Mouse (Mus musculus) cerebellum, adult 2 months (tissue): Measurements from ENCODE around the gene 4931440F15Rik. TPM values are rescaled to one million over a fixed set of nuclear protein-coding genes. Genes with fewer than 3 reads are reported as not detected.
"Not testable (repeated sequence)": the region's sequence is repeated elsewhere in the genome, so short reads cannot be mapped to it uniquely, and the experiment has no call there.

Experiments
- DNase-seq, 2 experiments: peaks; one replicate each; pipeline ENCODE4 v3.0.0; 2021
- H3K27ac ChIP-seq: fragments of 200-500 bp; 2 replicates; pipeline ENCODE4 v1.5.1; 2012; ENCODE audit warnings: low read length, control low read depth, inconsistent platforms; ENCODE audit not compliant: insufficient read depth
- H3K27me3 ChIP-seq: fragments of 200-500 bp; 2 replicates; pipeline ENCODE4 v1.6.1; 2012; ENCODE audit warnings: inconsistent platforms, mild to moderate bottlenecking, low read length, moderate library complexity; ENCODE audit not compliant: control insufficient read depth, insufficient read depth
- H3K4me1 ChIP-seq: fragments of 200-500 bp; 2 replicates; pipeline ENCODE4 v1.6.1; 2011; ENCODE audit warnings: low read length; ENCODE audit not compliant: control insufficient read depth, insufficient read depth
- H3K4me3 ChIP-seq: fragments of 200-500 bp; replicated peaks from 2 replicates; pipeline ENCODE3; 2011; ENCODE audit warnings: mild to moderate bottlenecking, low read depth, low read length, control low read depth; ENCODE audit not compliant: insufficient read depth
- CTCF ChIP-seq: fragments of 200-500 bp; IDR thresholded peaks from 2 replicates; pipeline ENCODE4 v1.5.1; 2011; ENCODE audit warnings: low read depth, mild to moderate bottlenecking, control low read depth, low read length, moderate library complexity, borderline replicate concordance; ENCODE audit not compliant: insufficient read depth
- POLR2A ChIP-seq: fragments of 200-500 bp; IDR thresholded peaks from 2 replicates; pipeline ENCODE4 v1.6.1; 2011; ENCODE audit warnings: low read length, control low read depth, borderline replicate concordance; ENCODE audit not compliant: insufficient read depth
- WGBS: fragments of 180-500 bp; shearing (Covaris S2); methylation state at CpG from one replicate; pipeline ENCODE4 v1.1.7; 2018; 5-methylcytosine and 5-hydroxymethylcytosine counted together
- polyA plus RNA-seq: library from polyadenylated mRNA; depleted of rRNA; stranded (reverse); fragments of >200 nt; gene quantifications from 2 replicates; pipeline ENCODE4 v1.2.3, GENCODE M21; 2012

The 4931440F15Rik gene
- polyA plus RNA-seq, 1 experiment = 0.67 TPM

DNA sequence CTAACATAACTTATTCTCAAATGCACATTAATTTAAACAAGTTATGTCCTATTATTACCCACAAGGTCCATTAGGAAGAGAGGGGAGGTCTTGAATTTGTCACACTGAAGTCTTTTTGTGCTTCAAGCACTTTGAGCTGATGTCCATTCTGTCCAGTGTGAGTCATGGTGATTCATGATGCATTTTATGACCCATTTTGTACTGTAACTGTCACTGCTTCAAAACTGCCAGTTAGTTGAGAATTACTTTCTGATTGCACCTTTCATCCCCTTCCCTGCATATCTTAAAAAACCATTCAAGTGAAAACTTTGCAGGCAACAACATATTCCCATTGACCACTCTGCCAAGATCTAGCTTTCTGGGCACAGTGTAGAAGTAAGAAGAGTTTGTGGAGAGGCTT lies 11.6 kb upstream of the 4931440F15Rik start:
- H3K4me1 ChIP-seq = peaks cover 3% of the 10 kb centered on the region; the same call in 1 of the 2 replicates
- DNase-seq = no peak
- no peak overlapping the region for H3K4me3 ChIP-seq
- TF ChIP-seq POLR2A (no peak), CTCF (no peak)
- H3K27me3 ChIP-seq = no peaks in the 10 kb centered on the region
- H3K27ac ChIP-seq = no peak overlapping the region

DNA sequence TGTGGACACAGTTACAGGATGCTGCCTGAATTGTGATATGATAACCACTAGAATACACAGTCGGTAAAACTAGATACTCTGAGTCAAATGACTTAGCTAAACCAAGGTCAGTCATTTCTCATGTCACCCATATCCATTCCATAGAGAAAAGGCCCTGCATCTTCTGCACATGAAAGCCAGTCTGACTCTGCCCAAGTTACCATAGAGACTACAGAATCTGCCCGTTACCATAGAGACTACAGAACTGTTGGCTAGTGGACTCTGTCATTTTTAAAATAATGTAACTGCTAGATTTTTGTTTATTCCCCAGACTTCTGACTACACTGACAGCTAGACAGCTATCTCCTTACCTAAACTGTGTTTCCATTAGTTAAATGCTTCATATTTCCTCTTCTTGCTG lies 2.3 kb upstream of the 4931440F15Rik start:
- Histone ChIP-seq H3K27ac (no peak overlapping the region), H3K4me1 (no peaks in the 10 kb centered on the region), H3K27me3 (no peaks in the 10 kb centered on the region), H3K4me3 (no peak overlapping the region)
- 90% methylated on average over 2 of the region's 2 CpGs for WGBS
- TF ChIP-seq POLR2A (no peak), CTCF (no peak)
- no peak for DNase-seq

- TF ChIP-seq POLR2A (no peak), CTCF (no peak)
- WGBS = 100% methylated on average over 1 of the region's 1 CpGs
- no peaks in the 10 kb centered on the region for H3K27me3 ChIP-seq
- H3K4me1 ChIP-seq = no peaks in the 10 kb centered on the region
- no peak for DNase-seq
- H3K27ac ChIP-seq = no peak overlapping the region
- no peak overlapping the region for H3K4me3 ChIP-seq
These were observed 533 bp upstream of the 4931440F15Rik start for GRCm38 (mm10) chr11:29826001-29826400.

DNA sequence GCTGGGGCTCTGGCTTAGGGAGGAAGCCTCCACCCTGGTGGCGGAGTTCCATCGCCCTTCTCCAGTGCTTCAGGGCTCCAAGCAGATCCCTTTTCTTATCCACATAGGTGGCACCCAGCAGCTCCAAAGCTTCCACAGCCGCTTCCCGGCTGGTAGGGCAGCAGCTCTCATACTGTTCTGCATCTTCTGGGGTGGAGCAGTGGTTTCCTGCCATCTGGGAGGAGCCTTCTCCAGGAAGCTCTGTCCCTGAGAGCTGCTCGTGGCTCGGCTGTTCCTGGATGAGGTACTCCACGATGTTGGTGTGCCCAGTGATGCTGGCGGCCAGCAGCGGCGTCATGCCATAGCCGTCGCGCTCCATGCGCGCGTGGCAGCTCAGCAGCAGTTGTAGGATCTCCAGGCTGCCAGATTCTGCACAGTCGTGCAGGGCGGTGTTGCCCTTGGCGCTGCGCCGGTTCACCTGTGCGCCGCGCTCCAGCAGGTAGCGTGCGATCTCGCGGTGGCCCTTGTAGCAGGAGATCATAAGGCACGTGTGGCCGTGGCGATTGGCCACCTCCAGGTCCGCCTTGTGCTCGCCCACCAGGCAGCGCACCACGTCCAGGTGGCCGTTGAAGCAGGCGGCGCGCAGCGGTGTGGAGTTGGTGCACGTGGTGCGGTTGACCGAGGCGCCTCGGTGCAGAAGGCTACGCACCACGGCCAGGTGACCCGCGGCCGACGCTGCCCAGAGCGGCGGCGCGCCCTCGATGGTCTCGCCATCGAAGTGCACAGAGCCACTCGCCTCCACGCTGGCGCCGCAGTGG lies 796 bp downstream of the 4931440F15Rik start:
- H3K4me3 ChIP-seq, H3K27ac ChIP-seq, DNase-seq, H3K27me3 ChIP-seq, H3K4me1 ChIP-seq: not testable (repeated sequence)
- WGBS = 33% methylated on average over 62 of the region's 62 CpGs

DNA sequence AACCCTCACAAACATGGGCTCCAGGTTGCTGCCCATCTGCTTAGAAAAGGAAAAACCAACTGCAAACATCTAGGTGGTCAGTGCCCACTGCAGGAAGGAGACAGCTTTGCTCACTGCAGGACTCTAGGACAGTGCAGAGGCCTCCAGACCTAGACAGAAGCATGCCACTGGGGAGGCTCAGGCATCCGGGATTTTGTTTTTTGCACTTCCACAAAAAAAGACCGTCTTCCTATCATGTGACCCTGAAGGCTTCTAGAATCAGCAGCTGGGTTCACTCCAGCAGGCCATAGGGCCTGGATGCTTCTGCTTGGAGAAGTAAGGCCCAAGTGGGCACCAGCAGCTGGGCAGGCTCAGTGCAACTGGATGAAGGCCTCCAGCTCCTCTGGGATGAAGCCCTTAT lies 2.3 kb downstream of the 4931440F15Rik start:
- no peaks in the 10 kb centered on the region for H3K4me1 ChIP-seq
- H3K27me3 ChIP-seq = no peaks in the 10 kb centered on the region
- no peak for DNase-seq
- 70% methylated on average over 2 of the region's 2 CpGs for WGBS
- no peak overlapping the region for H3K4me3 ChIP-seq
- H3K27ac ChIP-seq = no peak overlapping the region
- TF ChIP-seq CTCF (no peak), POLR2A (no peak)

DNA sequence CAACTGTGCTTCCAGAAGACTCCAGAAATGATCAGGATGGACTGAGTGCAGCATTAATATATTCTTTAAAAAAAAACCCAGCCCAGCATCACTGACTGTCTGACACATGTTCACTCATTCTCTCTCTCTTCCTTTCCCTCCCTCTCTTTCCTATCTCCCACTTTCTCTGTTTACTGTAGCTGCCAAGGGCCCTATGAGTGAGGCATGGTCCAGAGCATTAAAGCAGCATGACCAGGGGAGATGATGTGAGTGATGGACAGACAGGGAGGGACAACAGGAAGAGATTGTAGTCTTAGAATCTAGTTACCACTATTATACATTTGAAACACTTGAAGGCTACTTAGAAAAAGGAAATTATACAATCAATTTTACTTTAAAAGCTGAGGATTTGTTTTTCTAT lies 9.8 kb downstream of the 4931440F15Rik start:
- no peak overlapping the region for H3K4me3 ChIP-seq
- no peaks in the 10 kb centered on the region for H3K27me3 ChIP-seq
- no peak overlapping the region for H3K27ac ChIP-seq
- no peaks in the 10 kb centered on the region for H3K4me1 ChIP-seq
- DNase-seq = no peak
- TF ChIP-seq CTCF = no peak
- TF ChIP-seq POLR2A = no peak

DNA sequence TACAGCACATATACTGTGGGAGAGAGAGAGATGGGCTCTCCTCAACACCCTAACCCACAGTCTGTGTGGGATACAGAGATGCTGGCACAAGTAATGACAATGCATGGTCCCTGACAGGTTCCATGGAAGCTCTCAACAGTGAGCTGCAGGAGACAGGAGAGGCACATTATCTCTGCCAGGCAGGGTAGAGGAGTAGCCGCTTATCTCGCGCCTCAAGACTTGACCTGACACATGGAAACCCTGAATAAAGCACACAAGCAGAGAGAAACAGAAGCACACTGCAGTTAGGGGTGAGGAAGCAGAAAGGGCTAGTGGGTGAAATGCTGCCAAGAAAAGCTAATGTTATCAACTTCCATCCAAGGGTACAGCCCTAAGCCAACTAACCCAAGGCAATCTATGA lies 10.2 kb downstream of the 4931440F15Rik start:
- no peak for DNase-seq
- Histone ChIP-seq H3K27ac (no peak overlapping the region), H3K4me1 (no peaks in the 10 kb centered on the region), H3K27me3 (no peaks in the 10 kb centered on the region), H3K4me3 (no peak overlapping the region)
- TF ChIP-seq POLR2A (no peak), CTCF (no peak)
- WGBS = 68% methylated on average over 3 of the region's 3 CpGs

- Histone ChIP-seq H3K27me3 (no peaks in the 10 kb centered on the region), H3K4me3 (no peak overlapping the region), H3K27ac (no peak overlapping the region), H3K4me1 (peaks cover 6% of the 10 kb centered on the region)
- DNase-seq = no peak
- no peak for TF ChIP-seq POLR2A
- no peak for TF ChIP-seq CTCF
- WGBS = 87% methylated on average over 1 of the region's 1 CpGs
These were observed 12.2 kb downstream of the 4931440F15Rik start for GRCm38 (mm10) chr11:29813267-29813666.

- Histone ChIP-seq H3K4me3 (no peak overlapping the region), H3K27ac (no peak overlapping the region), H3K4me1 (peaks cover 6% of the 10 kb centered on the region), H3K27me3 (no peaks in the 10 kb centered on the region)
- no peak for TF ChIP-seq CTCF
- TF ChIP-seq POLR2A = no peak
- 75% methylated on average over 3 of the region's 3 CpGs for WGBS
- no peak for DNase-seq
These were observed 13.0 kb downstream of the 4931440F15Rik start for GRCm38 (mm10) chr11:29812475-29812874.
